Mouse (Mus musculus) heart, adult 2 months (tissue): ENCODE results near the gene Tdpoz1. TPM values are rescaled to one million over a fixed set of nuclear protein-coding genes. Genes with fewer than 3 reads are reported as not detected.
"Not testable (repeated sequence)": the region's sequence is repeated elsewhere in the genome, so short reads cannot be mapped to it uniquely, and the experiment has no call there.

Source experiments
- DNase-seq, 2 experiments: peaks; one replicate each; pipeline ENCODE4 v3.0.0; 2021
- H3K27ac ChIP-seq: fragments of 200-600 bp; 2 replicates; pipeline ENCODE4 v1.8.1; 2022
- H3K27me3 ChIP-seq: fragments of 200-500 bp; 2 replicates; pipeline ENCODE4 v1.6.1; 2012; ENCODE audit warnings: mild to moderate bottlenecking, low read length, inconsistent platforms, mixed read lengths; ENCODE audit not compliant: control insufficient read depth, insufficient read depth
- H3K36me3 ChIP-seq: fragments of 200-500 bp; 2 replicates; pipeline ENCODE4 v1.6.1; 2012; ENCODE audit warnings: low read length, inconsistent platforms; ENCODE audit not compliant: control insufficient read depth, insufficient read depth
- H3K4me1 ChIP-seq: fragments of 200-500 bp; 2 replicates; pipeline ENCODE4 v1.6.1; 2011; ENCODE audit warnings: low read length; ENCODE audit not compliant: control insufficient read depth, insufficient read depth
- H3K4me3 ChIP-seq: fragments of 200-600 bp; 2 replicates; pipeline ENCODE4 v1.8.1; 2022
- H3K79me2 ChIP-seq: fragments of 200-500 bp; replicated peaks from 2 replicates; pipeline ENCODE4 v1.6.1; 2012; ENCODE audit warnings: mild to moderate bottlenecking, inconsistent platforms, low read length, moderate library complexity, mixed read lengths; ENCODE audit not compliant: control insufficient read depth, insufficient read depth
- H3K9ac ChIP-seq: fragments of 200-500 bp; 2 replicates; pipeline ENCODE4 v1.6.1; 2012; ENCODE audit warnings: low read depth, mild to moderate bottlenecking, control low read depth, inconsistent platforms, low read length, mixed read lengths
- CTCF ChIP-seq: fragments of 200-600 bp; IDR thresholded peaks from 2 replicates; pipeline ENCODE4 v1.8.1; 2022; ENCODE audit warnings: antibody characterized with exemption, mild to moderate bottlenecking, moderate library complexity
- EP300 ChIP-seq: fragments of 200-500 bp; IDR thresholded peaks from 2 replicates; pipeline ENCODE4 v1.6.1; 2011; ENCODE audit warnings: low read depth, low read length, control low read depth; ENCODE audit not compliant: insufficient read depth
- POLR2A ChIP-seq: fragments of 200-500 bp; IDR thresholded peaks from 2 replicates; pipeline ENCODE4 v1.6.1; 2011; ENCODE audit warnings: mild to moderate bottlenecking, low read depth, low read length, control low read depth; ENCODE audit not compliant: insufficient read depth
- WGBS: fragments of 180-500 bp; shearing (Covaris S2); methylation state at CpG from one replicate; pipeline ENCODE4 v1.1.7; 2018; 5-methylcytosine and 5-hydroxymethylcytosine counted together
- intact Hi-C: fragments of 180-260 bp; cut with DNase I; formaldehyde crosslinking; loops from one replicate; pipeline ENCODE4 v1.15.1; 2025
- long read RNA-seq: library from polyadenylated mRNA; stranded (forward); transcript quantifications from one replicate; pipeline ENCODE4 v2.0.0, GENCODE M21; 2021
- polyA plus RNA-seq: library from polyadenylated mRNA; depleted of rRNA; stranded (reverse); fragments of >200 nt; gene quantifications from 2 replicates; pipeline ENCODE4 v1.2.3, GENCODE M21; 2012; rRNA removed
- total RNA-seq, 2 experiments: library from RNA; stranded (reverse); gene quantifications; 2 replicates each; pipeline ENCODE4 v1.2.3; 2021

The Tdpoz1 gene
- total RNA-seq (not detected), polyA plus RNA-seq (not detected in 2 replicates)
- long read RNA-seq = 0 reads

GRCm38 (mm10) chr3:93676210-93676609 lies at the start of gene Tdpoz1:
Gene Tdpoz1 (minus strand): TSS chr3:93676310.
- H3K79me2 ChIP-seq, H3K27ac ChIP-seq, intact Hi-C loops, H3K4me3 ChIP-seq, H3K27me3 ChIP-seq, H3K9ac ChIP-seq, H3K36me3 ChIP-seq, H3K4me1 ChIP-seq, DNase-seq: not testable (repeated sequence)
- 58% methylated on average over 3 of the region's 4 CpGs for WGBS

GRCm38 (mm10) chr3:93708969-93709637 lies 33.0 kb upstream of the Tdpoz1 start:
- DNase-seq, H3K27me3 ChIP-seq, H3K4me1 ChIP-seq, H3K9ac ChIP-seq, intact Hi-C loops, H3K79me2 ChIP-seq, H3K4me3 ChIP-seq, H3K36me3 ChIP-seq, H3K27ac ChIP-seq: not testable (repeated sequence)
- WGBS = 71% methylated on average over 2 of the region's 2 CpGs

DNA sequence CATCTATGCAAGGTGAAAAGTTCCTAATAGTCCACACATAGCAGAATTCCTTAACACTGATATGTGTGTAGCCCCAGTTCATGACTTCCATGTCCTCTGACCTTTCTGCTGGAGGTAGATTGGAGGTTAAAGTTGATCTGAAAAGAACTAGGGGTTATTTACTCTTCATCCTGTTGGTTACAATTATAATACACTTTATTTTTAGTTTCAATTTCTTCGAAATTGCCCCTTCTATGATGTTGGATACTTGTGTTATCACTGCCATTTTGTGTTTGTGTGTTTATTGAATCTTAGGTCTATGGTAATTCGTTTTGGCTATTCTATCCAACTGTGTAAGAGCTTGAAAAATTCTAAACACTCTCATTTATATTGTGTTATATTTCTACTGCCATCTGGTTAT lies 16.9 kb upstream of the Tdpoz1 start, which contains the start of gene Gm37596:
Gm37596 (minus strand) TSS at position 101 of the 400 bp plus-strand sequence.
- H3K9ac ChIP-seq, DNase-seq, intact Hi-C loops, H3K4me1 ChIP-seq, H3K27ac ChIP-seq, H3K27me3 ChIP-seq, H3K36me3 ChIP-seq, H3K4me3 ChIP-seq, H3K79me2 ChIP-seq: not testable (repeated sequence)
- WGBS = 33% methylated on average over 1 of the region's 2 CpGs

GRCm38 (mm10) chr3:93670805-93671503 lies 5.2 kb downstream of the Tdpoz1 start:
- intact Hi-C loops, H3K79me2 ChIP-seq, H3K4me3 ChIP-seq, H3K36me3 ChIP-seq, H3K27me3 ChIP-seq, DNase-seq, H3K4me1 ChIP-seq, H3K9ac ChIP-seq, H3K27ac ChIP-seq: not testable (repeated sequence)
- WGBS = 64% methylated on average over 6 of the region's 6 CpGs

DNA sequence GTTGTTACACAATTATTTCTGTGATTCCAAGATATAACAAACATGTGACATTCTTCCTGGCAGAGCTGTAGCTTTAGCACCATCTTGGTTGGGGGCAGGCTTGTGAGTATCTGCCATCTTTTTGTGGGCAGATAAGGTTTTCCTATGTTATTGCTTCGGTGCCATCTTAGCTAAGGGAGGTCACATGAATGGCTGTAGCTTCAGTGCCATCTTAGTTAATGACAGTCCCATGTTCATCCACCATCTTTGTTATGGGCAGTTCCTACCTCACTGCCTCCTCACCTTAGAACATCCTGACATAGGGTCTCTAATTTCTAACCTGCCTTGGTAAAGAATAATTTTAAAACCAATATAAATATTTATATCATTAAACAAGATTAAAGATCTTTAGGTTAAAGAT lies 21.9 kb downstream of the Tdpoz1 start:
- no peak overlapping the region for H3K9ac ChIP-seq
- no peak for DNase-seq
- no peak overlapping the region for H3K27ac ChIP-seq
- H3K4me3 ChIP-seq = no peak overlapping the region
- TF ChIP-seq EP300 = no peak
- no peak for TF ChIP-seq CTCF
- TF ChIP-seq POLR2A = no peak
- WGBS = 49% methylated on average over 1 of the region's 1 CpGs
- intact Hi-C loops = no loop called here
- no peaks in the 10 kb centered on the region for H3K79me2 ChIP-seq
- H3K4me1 ChIP-seq = no peaks in the 10 kb centered on the region
- no peaks in the 10 kb centered on the region for H3K36me3 ChIP-seq
- no peaks in the 10 kb centered on the region for H3K27me3 ChIP-seq

DNA sequence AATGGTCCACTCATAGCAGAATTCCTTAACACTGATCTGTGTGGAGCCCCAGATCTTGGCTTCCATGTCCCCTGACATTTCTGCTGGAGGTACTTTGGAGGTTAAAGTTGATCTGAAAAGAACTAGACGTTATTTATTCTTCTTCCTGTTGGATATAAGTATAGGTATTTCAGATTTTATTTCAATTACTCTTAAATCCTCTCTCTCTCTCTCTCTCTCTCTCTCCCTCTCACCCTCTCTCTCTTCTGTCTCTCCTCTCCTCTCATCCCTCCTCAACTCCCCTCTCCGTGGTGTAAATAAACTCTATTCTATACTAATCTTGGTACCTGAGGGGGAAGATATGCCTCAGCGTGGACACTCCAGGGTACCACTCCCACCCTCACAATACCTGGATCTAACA lies 23.5 kb downstream of the Tdpoz1 start, which contains the start of gene Tdpoz2:
Tdpoz2 (minus strand) TSS at position 101 of the 400 bp plus-strand sequence.
- intact Hi-C loops = no loop called here
- H3K4me3 ChIP-seq = no peak within 1 kb of the TSS
- no peaks in the 10 kb centered on the region for H3K79me2 ChIP-seq
- H3K9ac ChIP-seq = no peak within 1 kb of the TSS
- no peaks in the 10 kb centered on the region for H3K4me1 ChIP-seq
- no peaks in the 10 kb centered on the region for H3K27me3 ChIP-seq
- no peak within 1 kb of the TSS for H3K27ac ChIP-seq
- no peaks in the 10 kb centered on the region for H3K36me3 ChIP-seq
- 58% methylated on average over 3 of the region's 3 CpGs for WGBS
- TF ChIP-seq CTCF = no peak
- no peak for TF ChIP-seq EP300
- TF ChIP-seq POLR2A = no peak
- no peak for DNase-seq

DNA sequence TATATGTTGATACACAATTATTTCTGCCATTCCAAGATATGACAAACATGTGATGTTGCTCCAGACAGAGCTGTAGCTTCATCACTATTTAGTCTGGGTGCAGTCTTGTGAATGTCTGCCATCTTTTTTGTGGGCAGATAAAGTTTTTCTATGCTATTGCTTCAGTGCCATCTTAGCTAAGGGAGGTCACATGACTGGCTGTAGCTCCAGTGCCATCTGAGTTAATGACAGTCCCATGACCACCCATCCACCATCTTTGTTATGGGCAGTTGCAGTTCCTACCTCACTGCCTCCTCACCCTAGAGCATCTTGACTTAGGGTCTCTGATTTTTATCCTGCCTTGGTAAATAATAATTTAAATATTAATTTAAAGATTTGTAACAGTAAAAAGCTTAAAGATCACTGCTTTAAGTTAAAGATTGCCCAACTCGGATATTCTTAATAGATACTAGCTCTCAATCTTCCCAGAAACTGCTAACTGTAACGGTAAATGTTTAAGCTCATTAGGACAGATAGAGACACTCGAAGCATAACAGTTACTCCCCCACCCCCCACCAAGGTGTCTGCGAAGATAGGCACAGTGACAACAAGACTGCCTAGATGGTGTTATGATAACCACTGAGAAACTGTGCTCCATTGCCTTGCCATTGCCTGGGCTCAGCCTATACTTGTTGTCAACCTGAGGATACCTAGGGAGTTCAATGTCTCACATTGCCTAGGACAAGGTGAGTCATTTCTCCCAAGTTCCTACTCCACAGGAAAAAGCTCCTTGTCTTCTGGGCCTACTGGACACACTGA lies 45.0 kb downstream of the Tdpoz1 start:
- H3K79me2 ChIP-seq, DNase-seq, H3K4me1 ChIP-seq, intact Hi-C loops, H3K36me3 ChIP-seq, H3K4me3 ChIP-seq, H3K27ac ChIP-seq, H3K27me3 ChIP-seq, H3K9ac ChIP-seq: not testable (repeated sequence)
- whole genome bisulfite sequencing = 60% methylated on average over 4 of the region's 4 CpGs
